In the genomic region with DNA sequence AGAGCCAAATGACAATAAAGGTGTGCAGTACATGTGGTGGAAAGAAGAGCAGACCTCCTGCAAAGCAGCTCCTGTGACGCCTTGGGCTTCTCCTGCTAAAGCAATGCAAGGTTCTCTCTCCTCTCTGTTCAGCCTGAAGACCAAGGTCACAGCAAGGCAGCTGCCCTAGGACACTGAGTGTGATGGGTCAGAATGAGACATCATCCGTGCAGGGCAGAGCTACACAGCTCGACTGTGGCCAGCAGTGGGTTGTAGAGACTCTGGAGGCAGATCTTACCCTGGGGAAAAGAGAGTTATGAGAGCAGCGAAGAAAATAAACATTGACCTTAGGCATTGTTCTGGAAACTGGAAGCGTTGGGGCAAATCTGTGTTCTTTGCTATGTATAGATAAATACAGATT, we compare ENCODE assay signal across 20 mouse cellular contexts.
DNase-seq lines count a peak whose midpoint lies in the region; ATAC-seq and TF ChIP-seq lines count a peak whose summit lies in the region.
"Had no signal": no experiment of that assay in that cellular context is flagged by ENCODE, and none has a peak within 500 bp of the region (broad histone marks: within the 10 kb centered on the region; RNA-seq: fewer than 3 reads in every experiment).

No protein-coding gene starts in this region.

- no peak for DNase-seq in forebrain, embryonic 14.5 days (ENCODE audit: low spot score)
- DNase-seq in kidney, postnatal 10 days, result no peak
- DNase-seq in stomach, postnatal 0 days (ENCODE audit: low spot score), result no peak
- no peak for DNase-seq in right cerebral cortex, postnatal 10 days (ENCODE audit: low spot score in 2 of 2)
- DNase-seq: B cell, adult 2 months; cerebellum, postnatal 36 days; gastrocnemius, postnatal 25 days; kidney, postnatal 14 days; lung, postnatal 36 days; right cerebral cortex, postnatal 25 days had no signal

- H3K36me3 ChIP-seq in forebrain, embryonic 13.5 days (ENCODE audit: poor library complexity, severe bottlenecking), result no peaks in the 10 kb centered on the region
- H3K36me3 ChIP-seq in forebrain, embryonic 14.5 days (ENCODE audit: control insufficient read depth, insufficient read depth, low read length), result no peaks in the 10 kb centered on the region
- H3K36me3 ChIP-seq in kidney, embryonic 15.5 days, result no peaks in the 10 kb centered on the region
- H3K36me3 ChIP-seq in stomach, embryonic 15.5 days, result no peaks in the 10 kb centered on the region
- H3K36me3 ChIP-seq in stomach, postnatal 0 days (ENCODE audit: control insufficient read depth, insufficient read depth, low read length), result no peaks in the 10 kb centered on the region
- H3K36me3 ChIP-seq: limb, embryonic 10.5 days; neural tube, embryonic 15.5 days had no signal

- H3K4me1 ChIP-seq in forebrain, embryonic 13.5 days, result peaks cover 26% of the 10 kb centered on the region
- H3K4me1 ChIP-seq in forebrain, embryonic 14.5 days (ENCODE audit: control insufficient read depth, insufficient read depth, low read length), result peaks cover 11% of the 10 kb centered on the region
- peaks cover 33% of the 10 kb centered on the region for H3K4me1 ChIP-seq in kidney, embryonic 15.5 days
- H3K4me1 ChIP-seq in stomach, embryonic 15.5 days, result peaks cover 22% of the 10 kb centered on the region
- peaks cover 2% of the 10 kb centered on the region; the same call in 1 of the 2 replicates for H3K4me1 ChIP-seq in stomach, postnatal 0 days (replicated peaks; ENCODE audit: control insufficient read depth, insufficient read depth)

- H3K27ac ChIP-seq in forebrain, embryonic 13.5 days, result no peak overlapping the region
- no peak overlapping the region for H3K27ac ChIP-seq in forebrain, embryonic 14.5 days (ENCODE audit: low read depth, low read length)
- peak overlapping the region; percentile 23 for H3K27ac ChIP-seq in kidney, embryonic 15.5 days
- H3K27ac ChIP-seq in stomach, embryonic 15.5 days, result peak overlapping the region; percentile 8
- H3K27ac ChIP-seq in stomach, postnatal 0 days (replicated peaks), result no peak overlapping the region
- H3K27ac ChIP-seq: hindbrain, postnatal 0 days; limb, embryonic 10.5 days; neural tube, embryonic 15.5 days had no signal

- ATAC-seq in forebrain, embryonic 13.5 days, result no peak
- ATAC-seq in forebrain, embryonic 14.5 days, result no peak
- ATAC-seq in kidney, embryonic 15.5 days (replicated peaks; ENCODE audit: low FRiP score), result no peak
- ATAC-seq in stomach, embryonic 15.5 days (ENCODE audit: insufficient read depth, low FRiP score, low read depth), result no peak
- no peak for ATAC-seq in stomach, postnatal 0 days (ENCODE audit: low FRiP score, low TSS enrichment)
- ATAC-seq: intestine, postnatal 0 days had no signal

- WGBS in forebrain, embryonic 13.5 days, result 72% methylated on average over 5 of the region's 5 CpGs
- WGBS in forebrain, embryonic 14.5 days, result 78% methylated on average over 5 of the region's 5 CpGs
- 53% methylated on average over 5 of the region's 5 CpGs for WGBS in kidney, embryonic 15.5 days
- 48% methylated on average over 5 of the region's 5 CpGs for WGBS in stomach, embryonic 15.5 days
- WGBS in stomach, postnatal 0 days, result 43% methylated on average over 5 of the region's 5 CpGs

- no peaks in the 10 kb centered on the region for H3K9me3 ChIP-seq in forebrain, embryonic 13.5 days (replicated peaks)
- H3K9me3 ChIP-seq in forebrain, embryonic 14.5 days (replicated peaks; ENCODE audit: control insufficient read depth, low read length), result no peaks in the 10 kb centered on the region
- no peaks in the 10 kb centered on the region for H3K9me3 ChIP-seq in kidney, embryonic 15.5 days (replicated peaks)
- H3K9me3 ChIP-seq in stomach, embryonic 15.5 days, result no peaks in the 10 kb centered on the region
- H3K9me3 ChIP-seq in stomach, postnatal 0 days (ENCODE audit: control insufficient read depth, low read length), result no peaks in the 10 kb centered on the region
- H3K9me3 ChIP-seq: limb, embryonic 10.5 days; neural tube, embryonic 15.5 days had no signal

- H3K9ac ChIP-seq in forebrain, embryonic 13.5 days, result 0 out of 2 replicates have a peak overlapping the region, but pooled peaks have one; percentile 21
- no peak overlapping the region for H3K9ac ChIP-seq in forebrain, embryonic 14.5 days (ENCODE audit: low read length)
- H3K9ac ChIP-seq in kidney, embryonic 15.5 days, result no peak overlapping the region
- H3K9ac ChIP-seq in stomach, embryonic 15.5 days, result no peak overlapping the region
- no peak overlapping the region for H3K9ac ChIP-seq in stomach, postnatal 0 days (ENCODE audit: low read length)
- H3K9ac ChIP-seq: lung, embryonic 14.5 days; neural tube, embryonic 15.5 days had no signal

- TF ChIP-seq EP300 in stomach, postnatal 0 days (optimal IDR thresholded peaks at IDR 0.05), result no peak

- no peaks in the 10 kb centered on the region for H3K27me3 ChIP-seq in forebrain, embryonic 13.5 days
- no peaks in the 10 kb centered on the region for H3K27me3 ChIP-seq in forebrain, embryonic 14.5 days (replicated peaks; ENCODE audit: control insufficient read depth, insufficient read depth, low read length)
- no peaks in the 10 kb centered on the region for H3K27me3 ChIP-seq in kidney, embryonic 15.5 days
- no peaks in the 10 kb centered on the region for H3K27me3 ChIP-seq in stomach, embryonic 15.5 days (replicated peaks)
- no peaks in the 10 kb centered on the region for H3K27me3 ChIP-seq in stomach, postnatal 0 days (ENCODE audit: control insufficient read depth, insufficient read depth, low read length)
- H3K27me3 ChIP-seq: neural tube, embryonic 15.5 days had no signal

- H3K4me2 ChIP-seq in forebrain, embryonic 13.5 days, result no peak overlapping the region
- no peak overlapping the region for H3K4me2 ChIP-seq in forebrain, embryonic 14.5 days (ENCODE audit: low read length)
- no peak overlapping the region for H3K4me2 ChIP-seq in kidney, embryonic 15.5 days
- no peak overlapping the region for H3K4me2 ChIP-seq in stomach, embryonic 15.5 days
- no peak overlapping the region for H3K4me2 ChIP-seq in stomach, postnatal 0 days (replicated peaks; ENCODE audit: low read depth)
- H3K4me2 ChIP-seq: liver, embryonic 11.5 days; lung, embryonic 14.5 days; midbrain, embryonic 11.5 days; neural tube, embryonic 15.5 days had no signal

- H3K4me3 ChIP-seq in forebrain, embryonic 13.5 days, result no peak overlapping the region
- H3K4me3 ChIP-seq in forebrain, embryonic 14.5 days (ENCODE audit: low read depth, low read length), result no peak overlapping the region
- H3K4me3 ChIP-seq in kidney, embryonic 15.5 days (replicated peaks), result no peak overlapping the region
- no peak overlapping the region for H3K4me3 ChIP-seq in stomach, embryonic 15.5 days (replicated peaks)
- H3K4me3 ChIP-seq in stomach, postnatal 0 days (ENCODE audit: low read depth, low read length), result no peak overlapping the region
- H3K4me3 ChIP-seq: limb, embryonic 10.5 days; neural tube, embryonic 15.5 days had no signal

- TF ChIP-seq CTCF in stomach, postnatal 0 days (IDR thresholded peaks at IDR 0.05; ENCODE audit: low read depth), result no peak

Comparison
In these comparisons a context has a peak if more than half of its experiments do, and no peak if none do; other contexts are left out.
1. H3K27ac ChIP-seq: peak in kidney, embryonic 15.5 days (single experiment) and stomach, embryonic 15.5 days (single experiment); none in forebrain, embryonic 13.5 days (single experiment), forebrain, embryonic 14.5 days (single experiment) and stomach, postnatal 0 days (single experiment).